Mouse (Mus musculus): ENCODE results near the gene Gm45062. TPM values are rescaled to one million over a fixed set of nuclear protein-coding genes. Genes with fewer than 3 reads are reported as not detected.

The Gm45062 gene
- total and polyA plus RNA-seq, 3 experiments: 2.7 to 4.1 (median 3.2) TPM

DNA sequence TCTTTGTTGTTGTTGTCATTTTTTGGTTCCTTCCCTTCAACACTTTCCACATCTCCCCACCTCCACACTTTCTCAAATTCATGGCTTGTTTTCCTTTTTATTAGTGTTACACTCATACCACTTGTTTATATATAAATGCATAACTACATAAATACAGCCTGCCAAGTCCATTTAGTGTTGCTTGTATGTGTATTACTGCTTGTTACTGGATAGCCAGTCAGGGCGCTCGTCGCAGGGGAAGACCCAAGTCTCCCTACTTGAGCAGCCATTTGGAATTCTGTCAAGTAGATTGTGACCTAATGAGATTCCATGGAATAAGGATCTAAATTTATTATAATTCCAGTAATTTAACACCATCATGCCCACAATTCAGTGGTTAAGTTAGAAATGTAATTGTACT is 260.4 kb downstream of the Gm45062 start:
- Histone ChIP-seq H3K4me2 (ENCODE audit: insufficient read depth, low read depth, poor library complexity, severe bottlenecking) (no peak overlapping the region), H3K9ac (ENCODE audit: insufficient read depth, low read depth) (no peak overlapping the region), H3K79me2 (replicated peaks; ENCODE audit: control insufficient read depth, extremely low read depth, insufficient read depth, poor library complexity, severe bottlenecking) (peaks cover 4% of the 10 kb centered on the region), H3K9me3 (replicated peaks; ENCODE audit: low read length) (no peaks in the 10 kb centered on the region), H3K4me1 (ENCODE audit: control insufficient read depth in 1 of 2, insufficient read depth in 2 of 2) (peaks cover 0 to 11% of the 10 kb centered on the region in 2 experiments; a peak in 1 of 4 replicates), H3K27ac (ENCODE audit: insufficient read depth, low read depth) (no peak overlapping the region), H3K27me3 (replicated peaks) (no peaks in the 10 kb centered on the region), H3K4me3 (replicated peaks in 1 of 3; ENCODE audit: low read depth in 2 of 3, low read length in 2 of 3, poor library complexity in 1 of 3) (no peak overlapping the region), H3K36me3 (replicated peaks in 1 of 2; ENCODE audit: control insufficient read depth in 1 of 2, insufficient read depth in 1 of 2, low read length in 1 of 2) (peaks cover 0 to 2% of the 10 kb centered on the region in 2 experiments)
- in situ Hi-C loops (cut with MboI; ENCODE audit: low pct_ligation_motif_present, low pct_unique_long_range_greater_than_20kb, low sequenced_read_pairs): no loop called here
- no peak for TF ChIP-seq ELF1 (IDR thresholded peaks at IDR 0.05; ENCODE audit: low read depth, low read length)
- no peak for TF ChIP-seq CHD2 (IDR thresholded peaks at IDR 0.05; ENCODE audit: low read length)
- no peak for TF ChIP-seq MAX (IDR thresholded peaks at IDR 0.05; ENCODE audit: low read length)
- TF ChIP-seq CHD1 (IDR thresholded peaks at IDR 0.05; ENCODE audit: low read depth, low read length): no peak
- TF ChIP-seq USF1 (IDR thresholded peaks at IDR 0.05; ENCODE audit: low read depth, low read length): no peak
- TF ChIP-seq TCF12 (IDR thresholded peaks at IDR 0.05; ENCODE audit: low read depth, low read length): no peak
- no peak for TF ChIP-seq ETS1 (conservative IDR thresholded peaks at IDR 0.05; ENCODE audit: low read depth, low read length)
- no peak for DNase-seq (ENCODE audit: extremely low read depth)
- dilution Hi-C loops (cut with MboI; ENCODE audit: extremely low pct_ligation_motif_present, extremely low pct_unique_long_range_greater_than_20kb, low sequenced_read_pairs): no loop called here

DNA sequence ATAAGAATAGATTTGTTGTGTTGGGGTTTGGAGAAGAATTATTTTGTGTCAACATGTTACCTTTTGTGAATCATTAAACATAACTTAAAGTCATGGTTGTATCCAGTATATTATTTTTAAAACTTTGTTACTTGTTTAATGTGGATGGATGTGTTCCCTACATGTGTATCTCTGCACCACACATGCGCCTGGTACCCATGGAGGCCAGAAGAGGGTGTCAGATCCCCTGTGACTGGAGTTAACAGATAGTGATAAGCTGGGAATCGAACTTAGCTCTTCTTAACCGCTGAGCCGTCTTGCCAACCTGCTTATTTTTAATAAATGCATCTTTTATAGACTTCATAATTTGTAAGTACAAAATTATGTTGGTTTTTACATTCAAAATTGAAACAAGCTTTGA is 262.0 kb downstream of the Gm45062 start:
- Histone ChIP-seq H3K27me3 (replicated peaks) (no peaks in the 10 kb centered on the region), H3K9ac (ENCODE audit: insufficient read depth, low read depth) (no peak overlapping the region), H3K4me3 (replicated peaks in 1 of 3; ENCODE audit: low read depth in 2 of 3, low read length in 2 of 3, poor library complexity in 1 of 3) (no peak overlapping the region), H3K27ac (ENCODE audit: insufficient read depth, low read depth) (no peak overlapping the region), H3K4me2 (ENCODE audit: insufficient read depth, low read depth, poor library complexity, severe bottlenecking) (no peak overlapping the region), H3K36me3 (replicated peaks in 1 of 2; ENCODE audit: control insufficient read depth in 1 of 2, insufficient read depth in 1 of 2, low read length in 1 of 2) (peaks cover 0 to 2% of the 10 kb centered on the region in 2 experiments), H3K4me1 (ENCODE audit: control insufficient read depth in 1 of 2, insufficient read depth in 2 of 2) (peaks cover 0 to 6% of the 10 kb centered on the region in 2 experiments; a peak in 1 of 4 replicates), H3K9me3 (replicated peaks; ENCODE audit: low read length) (no peaks in the 10 kb centered on the region), H3K79me2 (replicated peaks; ENCODE audit: control insufficient read depth, extremely low read depth, insufficient read depth, poor library complexity, severe bottlenecking) (peaks cover 4% of the 10 kb centered on the region)
- TF ChIP-seq UBTF (IDR thresholded peaks at IDR 0.05; ENCODE audit: low read depth, low read length) (no peak), JUN (IDR thresholded peaks at IDR 0.05; ENCODE audit: insufficient read depth, low read depth, low read length) (no peak), CHD2 (IDR thresholded peaks at IDR 0.05; ENCODE audit: low read length) (no peak), CTCF (conservative IDR thresholded peaks at IDR 0.05 in 1 of 2, IDR thresholded peaks at IDR 0.05 in 1 of 2; ENCODE audit: low read depth in 2 of 2, low read length in 2 of 2) (peak in 1 of 2 experiments; percentile 20; a peak in 1 of 4 replicates), IRF4 (IDR thresholded peaks at IDR 0.05; ENCODE audit: low read depth, low read length) (no peak)
- in situ Hi-C loops (cut with MboI; ENCODE audit: low pct_ligation_motif_present, low pct_unique_long_range_greater_than_20kb, low sequenced_read_pairs): no loop called here
- DNase-seq (ENCODE audit: extremely low read depth): no peak
- dilution Hi-C loops (cut with MboI; ENCODE audit: extremely low pct_ligation_motif_present, extremely low pct_unique_long_range_greater_than_20kb, low sequenced_read_pairs): no loop called here

DNA sequence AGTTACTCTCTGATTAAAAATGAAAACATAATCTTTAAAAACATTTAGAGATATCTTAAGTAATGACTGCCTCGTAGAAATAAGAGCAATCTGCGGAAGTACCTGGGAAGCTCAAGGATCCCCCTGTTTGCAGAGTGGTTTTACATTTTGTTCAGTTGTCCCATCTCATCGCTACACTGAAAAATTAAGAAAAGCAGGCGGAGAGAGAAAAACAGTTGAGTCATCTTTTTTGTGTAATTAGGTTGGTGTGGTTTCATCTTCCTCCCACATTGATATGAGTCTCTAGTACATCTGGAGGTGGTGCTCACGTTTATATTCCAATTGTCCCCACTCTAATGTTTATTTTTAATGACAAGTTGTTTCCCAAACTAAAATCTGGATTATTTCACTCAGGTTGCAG is 265.5 kb downstream of the Gm45062 start:
- H3K27ac ChIP-seq (ENCODE audit: insufficient read depth, low read depth): no peak overlapping the region
- in situ Hi-C loops (cut with MboI; ENCODE audit: low pct_ligation_motif_present, low pct_unique_long_range_greater_than_20kb, low sequenced_read_pairs) (no loop called here), dilution Hi-C loops (cut with MboI; ENCODE audit: extremely low pct_ligation_motif_present, extremely low pct_unique_long_range_greater_than_20kb, low sequenced_read_pairs) (no loop called here)

More for the DNA sequence above, 265.5 kb downstream of the Gm45062 start:
- no peaks in the 10 kb centered on the region for H3K4me1 ChIP-seq (ENCODE audit: control insufficient read depth in 1 of 2, insufficient read depth in 2 of 2)
- no peak overlapping the region for H3K4me2 ChIP-seq (ENCODE audit: insufficient read depth, low read depth, poor library complexity, severe bottlenecking)
- H3K9me3 ChIP-seq (replicated peaks; ENCODE audit: low read length): no peaks in the 10 kb centered on the region
- no peak for TF ChIP-seq MEF2A (IDR thresholded peaks at IDR 0.05; ENCODE audit: borderline replicate concordance, low read depth, low read length)
- 0 out of 2 replicates have a peak, but pooled peaks have one; percentile 56 for TF ChIP-seq MAFK (IDR thresholded peaks at IDR 0.05; ENCODE audit: insufficient replicate concordance, low read length)
- TF ChIP-seq SIN3A (IDR thresholded peaks at IDR 0.05; ENCODE audit: low read length): no peak
- no peak for DNase-seq (ENCODE audit: extremely low read depth)
- H3K36me3 ChIP-seq (replicated peaks in 1 of 2; ENCODE audit: control insufficient read depth in 1 of 2, insufficient read depth in 1 of 2, low read length in 1 of 2): no peaks in the 10 kb centered on the region
- no peaks in the 10 kb centered on the region for H3K27me3 ChIP-seq (replicated peaks)
- no peak overlapping the region for H3K4me3 ChIP-seq (replicated peaks in 1 of 3; ENCODE audit: low read depth in 2 of 3, low read length in 2 of 3, poor library complexity in 1 of 3)
- H3K9ac ChIP-seq (ENCODE audit: insufficient read depth, low read depth): no peak overlapping the region
- H3K79me2 ChIP-seq (replicated peaks; ENCODE audit: control insufficient read depth, extremely low read depth, insufficient read depth, poor library complexity, severe bottlenecking): peaks cover 4% of the 10 kb centered on the region; the same call in 1 of the 2 replicates
